Mouse (Mus musculus) gastrocnemius, adult 2 months (tissue): ENCODE measurements around the gene Cacna2d2. TPM values are rescaled to one million over a fixed set of nuclear protein-coding genes. Genes with fewer than 3 reads are reported as not detected.

ENCODE experiments used
- DNase-seq: peaks from one replicate; pipeline ENCODE4 v3.0.0; 2022
- H3K27ac ChIP-seq: fragments of 200-600 bp; 2 replicates; pipeline ENCODE4 v1.8.1; 2022; ENCODE audit warnings: mild to moderate bottlenecking
- H3K4me3 ChIP-seq: fragments of 200-600 bp; 2 replicates; pipeline ENCODE4 v1.8.1; 2022; ENCODE audit warnings: mild to moderate bottlenecking, moderate library complexity
- CTCF ChIP-seq: fragments of 200-600 bp; IDR thresholded peaks from 2 replicates; pipeline ENCODE4 v1.8.1; 2022; ENCODE audit warnings: antibody characterized with exemption, mild to moderate bottlenecking, moderate library complexity
- intact Hi-C: fragments of 180-260 bp; cut with DNase I; formaldehyde crosslinking; loops from one replicate; pipeline ENCODE4 v1.15.1; 2025
- total RNA-seq, 2 experiments: library from RNA; stranded (reverse); gene quantifications; 2 replicates each; pipeline ENCODE4 v1.2.3; 2021

Cacna2d2 gene
- total RNA-seq, 2 experiments from 2014 or later, result 0.28 to 0.73 TPM

DNA sequence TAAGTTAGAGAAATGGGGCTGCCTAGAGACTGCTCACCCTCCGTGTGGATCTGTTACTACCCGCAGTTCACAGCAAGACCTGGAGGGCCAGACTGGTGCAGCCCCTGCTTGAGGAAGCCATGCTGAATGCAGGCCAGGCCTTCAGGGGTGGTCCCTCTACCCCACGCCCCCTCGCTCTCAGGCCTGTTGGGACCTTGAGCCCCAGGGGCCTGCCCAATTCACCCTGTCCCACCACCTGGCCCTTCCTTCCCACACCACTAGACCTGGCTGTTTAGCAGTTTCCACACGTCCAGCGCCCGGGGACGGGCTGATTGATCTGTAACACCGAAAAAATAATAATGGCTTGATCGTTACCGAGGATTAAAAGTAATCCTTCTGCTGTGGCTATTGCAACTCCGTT, 94.8 kb downstream of the Cacna2d2 start:
- Histone ChIP-seq H3K4me3 (no peak overlapping the region), H3K27ac (no peak overlapping the region)
- DNase-seq, result no peak
- intact Hi-C loops, result no loop called here
- no peak for TF ChIP-seq CTCF

GRCm38 (mm10) chr9:107496359-107496758, 96.9 kb downstream of the Cacna2d2 start:
- TF ChIP-seq CTCF, result no peak
- intact Hi-C loops, result no loop called here

GRCm38 (mm10) chr9:107500708-107501286, 101.4 kb downstream of the Cacna2d2 start:
- H3K27ac ChIP-seq, result peak overlapping the region; percentile 73
- intact Hi-C loops, result no loop called here
- DNase-seq, result peak; percentile 61
- H3K4me3 ChIP-seq, result no peak overlapping the region
- no peak for TF ChIP-seq CTCF

More at GRCm38 (mm10) chr9:107496359-107496758, 96.9 kb downstream of the Cacna2d2 start:
- Histone ChIP-seq H3K27ac (no peak overlapping the region), H3K4me3 (no peak overlapping the region)
- DNase-seq, result no peak

DNA sequence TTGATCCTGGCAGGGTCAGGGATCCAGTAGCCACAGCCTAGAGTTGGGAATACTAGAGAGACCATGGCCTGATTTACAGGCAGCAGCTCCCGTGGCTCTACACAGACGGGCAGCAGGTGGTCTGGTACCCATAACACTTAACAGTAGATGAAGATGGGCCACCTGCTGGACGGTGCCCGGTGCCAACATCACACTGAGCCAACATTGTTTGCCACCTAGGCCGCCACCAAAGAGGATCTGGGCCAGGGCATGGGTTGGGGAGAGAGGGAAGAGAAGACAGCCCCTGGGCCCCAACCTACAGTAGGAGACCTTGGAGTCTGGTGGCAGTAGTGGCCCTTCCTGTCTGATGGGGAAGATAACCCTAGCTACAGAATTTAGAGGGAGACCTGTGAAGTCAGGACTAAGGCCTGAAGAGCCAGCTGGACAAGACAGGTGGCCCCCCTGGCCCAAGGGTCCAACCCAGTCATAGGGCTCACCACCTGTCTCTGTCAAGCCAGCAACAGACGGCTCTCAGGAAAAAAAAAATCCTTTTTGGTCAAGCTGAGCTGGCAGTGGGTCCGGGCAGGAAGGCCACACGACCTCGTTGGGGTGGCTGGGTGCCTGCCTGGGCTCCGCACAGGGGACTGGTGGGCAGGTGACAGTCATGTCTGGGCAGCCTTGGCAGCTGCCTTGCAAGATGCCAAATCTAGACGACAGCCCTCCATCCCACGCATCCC, 102.9 kb downstream of the Cacna2d2 start:
- TF ChIP-seq CTCF, result no peak
- Histone ChIP-seq H3K4me3 (no peak overlapping the region), H3K27ac (no peak overlapping the region)
- DNase-seq, result no peak
- intact Hi-C loops, result no loop called here

DNA sequence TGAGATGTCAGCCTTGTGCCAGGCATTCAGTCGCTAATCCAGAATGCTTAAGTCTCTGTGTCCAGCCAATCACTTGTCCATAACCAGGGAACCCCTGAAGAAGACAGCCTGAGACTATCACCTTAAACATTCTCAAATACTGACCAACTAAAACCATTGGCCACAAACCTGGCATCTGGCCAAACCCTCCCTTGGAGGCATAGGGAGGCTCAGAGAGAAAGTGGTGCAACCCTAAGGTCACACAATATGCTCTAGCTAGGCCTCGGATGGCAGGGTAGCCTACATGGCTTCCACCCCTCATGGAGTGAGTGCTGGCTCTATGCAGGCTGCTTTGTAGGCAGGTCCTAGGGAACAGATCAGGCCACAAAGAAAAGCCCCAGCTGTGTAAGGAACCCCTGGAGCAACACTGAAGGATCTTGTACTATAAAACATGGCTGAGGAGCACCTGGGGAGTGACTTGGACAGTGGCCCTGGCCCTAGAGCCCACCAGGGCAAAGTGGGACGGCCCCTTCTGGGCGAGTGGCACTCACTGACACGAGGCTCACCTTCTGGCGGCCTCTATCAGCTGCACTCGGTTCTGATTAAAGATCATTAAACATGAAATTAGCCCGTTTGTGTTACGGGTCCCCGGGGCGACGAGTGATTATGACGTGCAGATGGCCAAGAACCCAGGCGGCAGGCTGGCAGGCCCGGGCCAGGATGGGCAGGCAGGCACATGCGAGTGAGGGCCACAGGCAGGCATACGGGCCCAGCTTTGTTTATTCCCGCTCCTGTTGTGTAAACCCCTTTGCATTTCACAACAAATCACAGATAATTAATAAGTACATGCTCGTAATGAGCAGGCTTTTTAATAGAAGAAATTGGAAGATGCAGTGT, 105.5 kb downstream of the Cacna2d2 start:
- DNase-seq, result no peak
- Histone ChIP-seq H3K27ac (no peak overlapping the region), H3K4me3 (no peak overlapping the region)
- no peak for TF ChIP-seq CTCF
- intact Hi-C loops, result no loop called here

- DNase-seq, result no peak
- TF ChIP-seq CTCF, result no peak
- intact Hi-C loops, result no loop called here
- H3K27ac ChIP-seq, result no peak overlapping the region
- H3K4me3 ChIP-seq, result no peak overlapping the region
Observed at GRCm38 (mm10) chr9:107508266-107508665, 108.9 kb downstream of the Cacna2d2 start.

- H3K4me3 ChIP-seq, result no peak overlapping the region
- no peak overlapping the region for H3K27ac ChIP-seq
- DNase-seq, result no peak
- intact Hi-C loops, result loop anchor here (5.0 kb wide), 1 partner anchor 48 kb away; no protein-coding TSS in a partner anchor
- no peak for TF ChIP-seq CTCF
Observed at GRCm38 (mm10) chr9:107510384-107511100, 111.1 kb downstream of the Cacna2d2 start.

- no peak for DNase-seq
- intact Hi-C loops, result loop anchor here (5.0 kb wide), 1 partner anchor 49 kb away; no protein-coding TSS in a partner anchor
- no peak overlapping the region for H3K4me3 ChIP-seq
- no peak for TF ChIP-seq CTCF
- no peak overlapping the region for H3K27ac ChIP-seq
Observed at GRCm38 (mm10) chr9:107511436-107511835, 112.0 kb downstream of the Cacna2d2 start.

DNA sequence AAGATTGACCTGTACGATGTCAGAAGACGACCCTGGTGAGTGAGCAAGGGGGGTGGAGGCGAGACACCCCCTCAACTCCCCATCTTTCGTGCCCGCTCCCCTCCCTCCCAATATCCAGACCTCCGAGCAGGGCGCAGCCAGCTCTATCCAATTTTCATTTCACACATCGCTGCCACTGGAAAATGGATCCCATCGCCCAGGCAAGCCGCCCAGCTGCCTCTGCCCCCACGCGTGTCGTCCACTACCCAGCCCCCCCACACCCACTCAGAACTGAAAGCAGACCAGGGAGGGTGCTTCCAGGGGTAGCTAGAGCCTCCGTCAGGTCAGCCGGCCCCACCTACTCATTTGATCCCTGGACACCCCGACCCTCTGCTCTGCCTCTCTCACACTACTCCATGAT, 112.9 kb downstream of the Cacna2d2 start:
- H3K27ac ChIP-seq, result no peak overlapping the region
- intact Hi-C loops, result loop anchor here (5.0 kb wide), 1 partner anchor 50 kb away; no protein-coding TSS in a partner anchor
- TF ChIP-seq CTCF, result no peak
- no peak for DNase-seq
- no peak overlapping the region for H3K4me3 ChIP-seq

DNA sequence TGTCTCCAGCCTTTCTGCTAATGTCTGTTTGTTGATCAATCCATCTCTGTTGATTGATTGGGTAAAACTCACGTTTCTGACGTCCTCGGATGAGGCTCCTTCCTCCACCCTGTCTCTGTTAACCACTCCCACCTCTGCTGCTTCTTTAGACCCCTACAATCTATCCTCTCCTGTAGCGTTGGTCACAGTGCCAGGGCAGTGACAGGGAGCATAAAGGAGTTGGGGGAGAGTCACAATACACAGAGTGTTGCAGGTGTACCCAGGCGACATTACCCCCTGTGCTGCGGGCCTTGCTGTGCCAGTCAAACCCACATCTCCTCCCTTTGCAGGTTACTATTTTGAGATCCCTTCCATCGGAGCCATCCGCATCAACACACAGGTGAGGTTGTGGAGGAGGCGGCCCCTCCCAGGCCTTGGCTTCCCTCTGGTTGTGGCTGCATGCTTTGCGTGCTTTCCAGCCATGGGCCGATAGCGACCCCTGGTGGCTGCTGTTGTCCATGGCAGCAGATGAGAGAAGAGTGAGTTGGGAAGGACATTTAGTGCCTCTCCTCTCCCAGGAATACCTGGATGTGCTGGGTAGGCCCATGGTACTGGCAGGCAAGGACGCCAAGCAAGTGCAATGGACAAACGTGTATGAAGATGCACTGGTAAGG, 115.0 kb downstream of the Cacna2d2 start:
- intact Hi-C loops, result loop anchor here (1.0 to 5.0 kb wide), 3 partner anchors 52 to 156 kb away; no protein-coding TSS in a partner anchor
- Histone ChIP-seq H3K27ac (no peak overlapping the region), H3K4me3 (no peak overlapping the region)
- peak; percentile 100; the same call in 1 of the 2 replicates for TF ChIP-seq CTCF
- peak; percentile 87 for DNase-seq

DNA sequence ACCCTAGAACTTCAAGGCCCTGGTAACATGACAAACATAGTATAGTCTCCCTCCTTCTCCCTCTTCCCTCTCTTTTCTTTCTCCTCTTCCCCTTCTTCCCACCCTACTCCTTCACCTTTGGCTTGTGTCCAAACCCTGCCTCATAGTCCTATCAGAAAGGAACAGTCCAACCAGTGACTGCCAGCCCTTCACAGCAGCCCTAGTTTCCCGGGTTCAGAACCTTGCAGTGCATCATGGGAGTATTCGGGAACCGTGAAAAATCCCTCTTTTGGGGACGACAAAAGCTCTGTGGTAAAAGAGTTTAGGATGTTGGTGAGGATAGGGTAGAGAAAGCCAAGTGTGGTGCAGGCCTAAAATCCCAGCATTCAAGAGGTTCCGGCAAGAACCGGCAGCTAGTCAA, 120.9 kb downstream of the Cacna2d2 start:
- intact Hi-C loops, result no loop called here
- H3K4me3 ChIP-seq, result no peak overlapping the region
- H3K27ac ChIP-seq, result no peak overlapping the region
- TF ChIP-seq CTCF, result no peak
- DNase-seq, result no peak

GRCm38 (mm10) chr9:107521190-107521589, 121.8 kb downstream of the Cacna2d2 start:
- DNase-seq, result no peak
- intact Hi-C loops, result no loop called here
- TF ChIP-seq CTCF, result no peak
- H3K27ac ChIP-seq, result no peak overlapping the region
- H3K4me3 ChIP-seq, result no peak overlapping the region
